Mouse (Mus musculus): ENCODE data around the gene Ankrd33b.

DNA sequence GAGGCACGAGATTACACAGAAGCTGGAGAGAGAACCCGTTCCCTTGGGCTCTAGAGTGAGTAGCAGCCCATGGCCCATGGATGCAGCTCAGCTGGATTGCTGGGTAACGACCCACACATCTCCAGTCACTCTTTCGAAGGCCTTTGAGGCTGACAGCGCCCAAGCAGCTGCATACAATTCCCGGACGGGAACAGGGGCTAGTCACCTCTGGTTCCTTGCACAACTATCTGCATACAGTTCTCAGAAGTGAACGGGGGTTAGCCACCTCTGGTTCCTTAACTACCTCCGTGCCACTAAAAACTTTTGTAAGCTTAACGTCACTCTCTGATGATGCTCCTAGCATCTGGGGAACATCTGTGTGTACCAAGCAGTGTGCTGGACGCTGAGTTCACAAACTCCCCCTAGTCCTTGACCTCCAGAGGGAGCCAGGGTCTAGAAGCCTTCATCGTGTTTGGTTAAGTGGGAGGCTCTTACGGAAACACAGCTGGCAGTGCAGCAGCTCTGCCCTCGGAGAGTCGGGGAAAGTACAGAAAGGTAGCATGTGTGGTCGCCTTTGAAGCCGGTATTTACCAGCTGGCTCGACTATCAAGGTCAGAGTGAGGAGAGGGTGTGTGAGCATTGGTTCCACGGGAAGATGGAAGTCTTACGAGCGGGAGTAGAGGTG is 109.4 kb downstream of the Ankrd33b start:
- 0 out of 2 replicates have a peak, but pooled peaks have one; percentile 17 for TF ChIP-seq NELFE (IDR thresholded peaks at IDR 0.05; ENCODE audit: low read depth, low read length)
- peak in 1 of 2 experiments; percentile 70; a peak in 2 of 4 replicates for TF ChIP-seq CTCF (conservative IDR thresholded peaks at IDR 0.05 in 1 of 2, IDR thresholded peaks at IDR 0.05 in 1 of 2; ENCODE audit: low read depth in 2 of 2, low read length in 2 of 2)
- TF ChIP-seq POLR2A (IDR thresholded peaks at IDR 0.05; ENCODE audit: low read depth, low read length), result peak; percentile 25; the same call in 1 of the 2 replicates
- TF ChIP-seq ZNF384 (IDR thresholded peaks at IDR 0.05; ENCODE audit: low read depth, low read length), result no peak
- no peak for TF ChIP-seq USF1 (IDR thresholded peaks at IDR 0.05; ENCODE audit: low read depth, low read length)
- TF ChIP-seq EP300 (IDR thresholded peaks at IDR 0.05; ENCODE audit: low read length), result peak; percentile 70
- TF ChIP-seq IRF4 (IDR thresholded peaks at IDR 0.05; ENCODE audit: low read depth, low read length), result peak; percentile 72
- no peak for TF ChIP-seq CHD2 (IDR thresholded peaks at IDR 0.05; ENCODE audit: low read length)
- TF ChIP-seq MYC (IDR thresholded peaks at IDR 0.05; ENCODE audit: low read depth, low read length), result no peak
- TF ChIP-seq SIN3A (IDR thresholded peaks at IDR 0.05; ENCODE audit: low read length), result peak; percentile 72
- TF ChIP-seq ZC3H11A (IDR thresholded peaks at IDR 0.05; ENCODE audit: low read depth, low read length), result no peak
- TF ChIP-seq JUN (IDR thresholded peaks at IDR 0.05; ENCODE audit: insufficient read depth, low read depth, low read length), result no peak
